Mouse (Mus musculus) myocyte (in vitro differentiated cells): ENCODE data around the gene Gucd1. TPM values are rescaled to one million over a fixed set of nuclear protein-coding genes. Genes with fewer than 3 reads are reported as not detected.

Experiments used
- H3K27me3 ChIP-seq: one replicate; pipeline ENCODE4 v1.6.1; 2011; ENCODE audit not compliant: control insufficient read depth, insufficient read depth, insufficient read length
- H3K36me3 ChIP-seq: one replicate; pipeline ENCODE4 v1.6.1; 2011; ENCODE audit not compliant: control insufficient read depth, insufficient read depth
- H3K4me2 ChIP-seq: one replicate; pipeline ENCODE4 v1.6.1; 2011; ENCODE audit warnings: low read depth, control low read depth
- H3K4me3 ChIP-seq: one replicate; pipeline ENCODE4 v1.5.1; 2011; ENCODE audit warnings: mild to moderate bottlenecking, control low read depth, moderate library complexity
- H3K79me2 ChIP-seq: one replicate; pipeline ENCODE4 v1.6.1; 2011; ENCODE audit not compliant: control insufficient read depth, insufficient read depth
- H3ac ChIP-seq: one replicate; pipeline ENCODE4 v1.6.1; 2011; ENCODE audit not compliant: control insufficient read depth, insufficient read length
- CEBPB ChIP-seq: IDR thresholded peaks from 2 replicates; pipeline ENCODE4 v1.6.1; 2011; ENCODE audit warnings: mild to moderate bottlenecking, moderate library complexity; ENCODE audit not compliant: poor library complexity, insufficient read depth, severe bottlenecking
- E2F4 ChIP-seq: IDR thresholded peaks from one replicate; pipeline ENCODE4 v1.6.1; 2011; ENCODE audit warnings: mild to moderate bottlenecking, control low read depth, moderate library complexity; ENCODE audit not compliant: insufficient read depth
- MAX ChIP-seq: IDR thresholded peaks from one replicate; pipeline ENCODE4 v1.6.1; 2011; ENCODE audit warnings: low read depth, mild to moderate bottlenecking, control low read depth
- MYOD1 ChIP-seq, 3 experiments: IDR thresholded peaks; one replicate each; pipeline ENCODE4 v1.6.1; 2011; ENCODE audit warnings: control low read depth in 2 of 3, low read depth in 2 of 3, mild to moderate bottlenecking in 2 of 3, moderate library complexity in 1 of 3; ENCODE audit not compliant: insufficient read length in 2 of 3, control insufficient read depth in 1 of 3
- MYOG ChIP-seq, 3 experiments: IDR thresholded peaks; one replicate each; pipeline ENCODE4 v1.6.1; 2011; ENCODE audit warnings: control low read depth in 2 of 3, low read depth in 2 of 3, mild to moderate bottlenecking in 2 of 3; ENCODE audit not compliant: insufficient read length in 2 of 3, control insufficient read depth in 1 of 3, insufficient read depth in 1 of 3
- POLR2A ChIP-seq: IDR thresholded peaks from one replicate; pipeline ENCODE4 v1.6.1; 2011; ENCODE audit warnings: low read depth, mild to moderate bottlenecking, control low read depth, moderate library complexity; ENCODE audit not compliant: insufficient read length
- POLR2AphosphoS2 ChIP-seq: IDR thresholded peaks from one replicate; pipeline ENCODE4 v1.6.1; 2011; ENCODE audit warnings: low read depth, control low read depth; ENCODE audit not compliant: insufficient read length
- REST ChIP-seq: IDR thresholded peaks from one replicate; pipeline ENCODE4 v1.6.1; 2011; ENCODE audit warnings: mild to moderate bottlenecking, control low read depth, moderate library complexity; ENCODE audit not compliant: insufficient read depth, insufficient read length
- SRF ChIP-seq: IDR thresholded peaks from one replicate; pipeline ENCODE4 v1.6.1; 2011; ENCODE audit warnings: low read depth; ENCODE audit not compliant: control insufficient read depth, insufficient read length
- TCF12 ChIP-seq: IDR thresholded peaks from one replicate; pipeline ENCODE4 v1.6.1; 2011; ENCODE audit warnings: mild to moderate bottlenecking, control low read depth; ENCODE audit not compliant: poor library complexity, insufficient read depth, severe bottlenecking
- TCF3 ChIP-seq: IDR thresholded peaks from one replicate; pipeline ENCODE4 v1.6.1; 2011; ENCODE audit warnings: low read depth, control low read depth; ENCODE audit not compliant: insufficient read length
- USF1 ChIP-seq: IDR thresholded peaks from one replicate; pipeline ENCODE4 v1.6.1; 2011; ENCODE audit warnings: low read depth, mild to moderate bottlenecking, control low read depth, moderate library complexity
- polyA plus RNA-seq: library from polyadenylated mRNA; unstranded; fragments of >200 nt; fragmentation: generic; extraction: Trizol; gene quantifications from one replicate; pipeline ENCODE4 v1.2.1, GENCODE M21; 2012; ENCODE audit warnings: missing spikeins

Gucd1 gene
- polyA plus RNA-seq, 1 experiment = 17.5 TPM

DNA sequence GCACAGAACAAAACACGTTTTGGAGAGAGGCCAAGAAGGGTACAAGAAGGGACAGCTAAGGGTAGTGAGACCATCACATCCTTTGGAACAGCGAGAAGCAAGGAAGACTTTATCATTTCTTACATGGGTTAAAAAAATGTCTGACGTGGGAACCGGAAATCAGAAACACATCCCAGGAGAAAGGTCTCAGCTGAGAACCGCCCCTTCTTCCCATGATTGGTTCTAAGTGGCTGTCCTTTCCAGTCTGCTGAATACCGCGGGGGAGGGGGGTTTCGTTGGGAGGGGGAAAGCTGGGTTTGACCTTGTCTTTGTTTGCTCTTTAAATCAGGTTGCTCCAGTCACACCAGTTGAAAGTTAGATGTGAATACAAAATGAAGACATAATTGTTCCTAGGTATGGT is 72.7 kb downstream of the Gucd1 start:
- Histone ChIP-seq H3ac (no peak overlapping the region), H3K27me3 (no peaks in the 10 kb centered on the region), H3K79me2 (no peaks in the 10 kb centered on the region), H3K36me3 (no peaks in the 10 kb centered on the region), H3K4me3 (no peak overlapping the region), H3K4me2 (no peak overlapping the region)
- no peak for TF ChIP-seq MYOG (IDR thresholded peaks at IDR 0.05; ENCODE audit: control insufficient read depth in 1 of 3, insufficient read depth in 1 of 3, insufficient read length in 2 of 3, low read depth in 2 of 3)
- no peak for TF ChIP-seq CEBPB
- no peak for TF ChIP-seq USF1
- TF ChIP-seq POLR2A = no peak
- TF ChIP-seq TCF3 = no peak
- no peak for TF ChIP-seq MYOD1 (IDR thresholded peaks at IDR 0.05; ENCODE audit: control insufficient read depth in 1 of 3, insufficient read length in 2 of 3, low read depth in 2 of 3)
- TF ChIP-seq POLR2AphosphoS2 = no peak
- TF ChIP-seq MAX = no peak
- no peak for TF ChIP-seq REST
- TF ChIP-seq E2F4 = no peak
- no peak for TF ChIP-seq TCF12
- no peak for TF ChIP-seq SRF

DNA sequence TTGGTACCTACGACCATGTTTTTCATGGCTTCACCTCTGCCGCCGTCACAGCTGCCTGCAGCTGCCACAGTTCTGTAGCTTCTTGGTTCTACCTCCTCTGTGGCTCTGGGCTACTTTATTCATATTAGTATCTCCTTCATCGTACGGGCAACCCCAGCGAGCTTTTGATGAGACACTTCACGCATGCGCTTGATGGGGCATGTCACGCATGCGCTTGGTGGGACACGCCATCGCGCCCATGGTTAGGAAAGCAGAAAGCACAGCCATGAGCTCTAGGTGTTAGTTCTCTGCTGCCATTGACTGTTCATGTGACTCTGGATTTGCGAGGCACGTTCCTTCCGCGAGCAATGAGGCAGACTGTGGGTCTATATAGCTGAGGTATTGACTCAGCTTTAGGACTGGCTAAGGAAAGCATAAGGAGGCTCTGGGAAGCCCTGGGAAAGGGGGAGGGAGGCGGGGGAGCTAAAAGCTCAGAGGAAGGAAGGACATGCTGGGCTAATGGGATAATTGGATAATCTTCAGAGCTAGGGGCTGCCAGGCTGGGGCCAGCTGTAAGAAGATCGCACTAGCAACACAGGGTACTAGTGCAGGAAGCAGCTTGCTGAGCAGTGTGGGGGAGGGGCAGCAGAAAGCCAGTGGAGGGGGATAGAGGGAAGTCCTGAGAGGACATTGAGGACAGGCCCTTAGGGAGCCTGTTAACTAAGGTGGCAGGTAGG is 73.5 kb downstream of the Gucd1 start:
- Histone ChIP-seq H3K27me3 (no peaks in the 10 kb centered on the region), H3K36me3 (no peaks in the 10 kb centered on the region), H3K4me2 (no peak overlapping the region), H3K4me3 (no peak overlapping the region), H3K79me2 (no peaks in the 10 kb centered on the region), H3ac (no peak overlapping the region)
- TF ChIP-seq USF1 = no peak

DNA sequence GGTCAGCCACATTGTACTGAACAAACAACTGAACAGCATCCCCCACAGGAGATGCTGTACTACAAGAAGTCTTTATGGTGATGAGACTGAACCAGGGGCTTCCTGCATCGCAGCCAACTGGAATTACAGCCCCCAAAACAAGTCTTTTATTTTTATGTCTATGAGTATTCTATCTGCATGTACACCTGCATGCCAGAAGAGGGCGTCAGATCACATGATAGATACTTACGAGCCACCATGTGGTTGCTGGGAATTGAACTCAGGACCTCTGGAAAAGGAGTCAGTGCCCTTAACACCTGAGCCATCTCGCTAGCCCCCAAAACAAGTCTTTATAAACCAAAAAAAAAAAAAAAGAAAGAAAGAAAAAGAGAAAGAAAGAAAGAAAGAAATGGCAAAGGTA is 74.8 kb downstream of the Gucd1 start:
- Histone ChIP-seq H3K79me2 (no peaks in the 10 kb centered on the region), H3K4me2 (no peak overlapping the region), H3ac (no peak overlapping the region), H3K27me3 (no peaks in the 10 kb centered on the region), H3K36me3 (no peaks in the 10 kb centered on the region), H3K4me3 (no peak overlapping the region)
- no peak for TF ChIP-seq TCF12
- TF ChIP-seq MYOG (IDR thresholded peaks at IDR 0.05; ENCODE audit: control insufficient read depth in 1 of 3, insufficient read depth in 1 of 3, insufficient read length in 2 of 3, low read depth in 2 of 3) = no peak
- TF ChIP-seq USF1 = no peak
- TF ChIP-seq CEBPB = no peak
- TF ChIP-seq POLR2AphosphoS2 = no peak
- no peak for TF ChIP-seq MAX
- TF ChIP-seq SRF = no peak
- TF ChIP-seq MYOD1 (IDR thresholded peaks at IDR 0.05; ENCODE audit: control insufficient read depth in 1 of 3, insufficient read length in 2 of 3, low read depth in 2 of 3) = no peak
- TF ChIP-seq REST = no peak
- TF ChIP-seq E2F4 = no peak
- TF ChIP-seq TCF3 = no peak
- no peak for TF ChIP-seq POLR2A

DNA sequence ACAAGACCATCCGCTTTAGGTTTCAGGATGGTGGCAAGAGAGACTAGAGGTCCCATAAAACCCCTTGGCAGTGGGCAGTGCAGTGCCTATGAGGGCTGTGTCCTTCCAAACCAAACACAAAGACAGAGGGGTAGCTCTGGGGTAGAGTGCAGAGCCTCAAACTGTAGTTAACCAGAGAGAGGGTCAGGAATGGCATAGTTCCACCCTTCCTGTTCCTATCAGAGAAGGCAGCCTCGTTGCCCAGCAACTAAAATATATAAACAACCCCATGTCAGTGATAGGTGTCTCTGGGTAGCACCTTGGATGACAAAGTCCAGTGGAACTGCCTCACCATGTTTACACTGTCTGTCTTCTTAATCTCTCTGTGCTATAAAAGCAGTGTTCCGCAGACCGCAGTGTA is 76.0 kb downstream of the Gucd1 start:
- TF ChIP-seq E2F4 (no peak), SRF (no peak), MAX (no peak), REST (no peak), TCF3 (no peak), POLR2AphosphoS2 (no peak)
- no peak overlapping the region for H3ac ChIP-seq

DNA sequence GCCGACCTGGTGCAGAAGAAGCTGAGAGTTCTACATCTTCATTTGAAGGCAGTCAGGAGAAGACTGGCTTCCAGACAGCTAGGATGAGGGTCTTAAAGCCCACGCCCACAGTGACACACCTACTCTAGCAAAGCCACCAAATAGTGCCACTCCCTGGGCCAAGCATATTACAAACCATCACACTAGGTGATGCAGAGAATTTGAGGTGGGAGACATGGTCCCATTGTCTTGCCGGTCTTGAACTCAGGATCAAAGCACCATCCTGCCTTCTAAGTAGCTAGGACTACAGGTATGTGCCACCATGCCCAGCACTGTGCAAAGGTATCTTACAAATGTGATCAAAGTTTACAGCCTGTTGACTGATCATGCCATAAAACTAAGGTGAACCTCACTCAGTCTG is 77.0 kb downstream of the Gucd1 start:
- no peaks in the 10 kb centered on the region for H3K36me3 ChIP-seq
- H3K4me3 ChIP-seq = no peak overlapping the region
- TF ChIP-seq POLR2AphosphoS2 (no peak), MAX (no peak)
- H3K27me3 ChIP-seq = no peaks in the 10 kb centered on the region
- H3K79me2 ChIP-seq = no peaks in the 10 kb centered on the region
- no peak overlapping the region for H3K4me2 ChIP-seq
- no peak overlapping the region for H3ac ChIP-seq

More for the DNA sequence above, 76.0 kb downstream of the Gucd1 start:
- no peak overlapping the region for H3K4me3 ChIP-seq
- H3K27me3 ChIP-seq = no peaks in the 10 kb centered on the region
- no peak overlapping the region for H3K4me2 ChIP-seq
- no peaks in the 10 kb centered on the region for H3K36me3 ChIP-seq
- H3K79me2 ChIP-seq = no peaks in the 10 kb centered on the region
